Mouse (Mus musculus) urinary bladder, adult 2 months (tissue): ENCODE data around the gene Itpr2. TPM values are rescaled to one million over a fixed set of nuclear protein-coding genes. Genes with fewer than 3 reads are reported as not detected.

Source experiments
- polyA plus RNA-seq: library from polyadenylated mRNA; depleted of rRNA; stranded (reverse); fragments of >200 nt; gene quantifications from 2 replicates; pipeline ENCODE4 v1.2.3, GENCODE M21; 2012; rRNA removed

The Itpr2 gene
- polyA plus RNA-seq, 1 experiment: 3.9 TPM

Other genes starting within 250 kb of the Itpr2 start
- gene Fgfr1op2, start 75.0 kb upstream of the Itpr2 start, polyA plus RNA-seq: 83.9 and 91.5 TPM in 2 replicates
- gene Ints13, start 75.6 kb upstream of the Itpr2 start, polyA plus RNA-seq: 48.0 and 54.4 TPM in 2 replicates
- 77.1 and 98.5 TPM in 2 replicates for gene Med21, start 140.3 kb upstream of the Itpr2 start, polyA plus RNA-seq
- gene Tm7sf3, start 140.6 kb upstream of the Itpr2 start, polyA plus RNA-seq: 19.6 and 29.0 TPM in 2 replicates
- 14.2 and 15.7 TPM in 2 replicates for gene Stk38l, start 222.8 kb upstream of the Itpr2 start, polyA plus RNA-seq